ENCODE assay signal across 8 mouse cellular contexts in the genomic region with DNA sequence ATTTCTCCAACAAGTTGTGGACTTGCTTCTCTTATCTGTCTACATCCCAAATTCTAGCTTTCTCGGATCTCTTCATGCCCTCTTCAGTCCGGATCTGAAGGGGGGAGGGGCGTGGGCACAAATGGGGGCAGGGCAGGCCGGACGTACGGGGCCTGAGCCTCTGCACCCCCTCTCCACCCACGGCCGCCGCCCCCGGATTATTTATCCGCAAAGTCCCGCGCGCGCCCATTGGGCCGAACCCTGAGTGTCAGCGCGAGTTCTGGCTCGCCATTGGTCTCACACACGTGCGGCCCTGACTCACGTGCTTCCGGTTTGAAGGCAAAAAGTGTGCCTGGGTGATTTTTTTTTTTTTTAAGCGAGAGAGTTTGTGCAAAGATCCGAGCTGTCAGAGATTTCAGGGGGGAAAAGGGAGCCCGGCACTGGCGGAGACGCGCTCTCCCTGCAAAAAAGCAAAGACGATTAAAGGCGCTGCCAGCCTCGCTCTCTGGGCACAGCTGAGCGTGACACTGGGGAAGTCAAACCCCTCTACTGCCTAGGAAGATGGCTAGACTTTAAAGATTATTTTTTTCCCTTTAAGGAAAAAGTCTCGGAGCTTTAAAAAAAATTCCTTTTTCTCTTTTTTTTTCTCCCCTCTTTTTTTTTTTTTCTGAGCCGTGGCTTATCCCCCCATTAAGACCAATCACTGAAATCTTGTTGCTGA. TPM values are rescaled to one million over a fixed set of nuclear protein-coding genes. Genes with fewer than 3 reads are reported as not detected.
A peak's percentile ranks its signal among the peaks of the same experiment; 100 is the strongest.
DNase-seq lines count a peak whose midpoint lies in the region; ATAC-seq and TF ChIP-seq lines count a peak whose summit lies in the region.
"Had no signal": no experiment of that assay in that cellular context is flagged by ENCODE, and none has a peak within 500 bp of the region (broad histone marks: within the 10 kb centered on the region; RNA-seq: fewer than 3 reads in every experiment).

A gene (plus strand): TSS at position 388 of the 700 bp plus-strand sequence.

- H3K9me3 ChIP-seq in E14TG2a.4 (ENCODE audit: low read length) (peaks cover 11% of the 10 kb centered on the region), G1E (replicated peaks) (peaks cover 94% of the 10 kb centered on the region)
- H3K9me3 ChIP-seq in embryonic facial prominence, embryonic 10.5 days, result no peaks in the 10 kb centered on the region
- H3K9me3 ChIP-seq in hindbrain, embryonic 12.5 days (replicated peaks), result no peaks in the 10 kb centered on the region

- ATAC-seq in G1E (ENCODE audit: extremely low read depth, insufficient number of reproducible peaks, low FRiP score, poor library complexity, severe bottlenecking), result no peak
- peak; percentile 66 for ATAC-seq in hindbrain, embryonic 12.5 days (ENCODE audit: low FRiP score)
- ATAC-seq in megakaryocyte-erythroid progenitor cell, adult 5-6 weeks (replicated peaks; ENCODE audit: low FRiP score, low TSS enrichment, poor library complexity, severe bottlenecking), result no peak

- H3K27ac ChIP-seq in embryonic facial prominence, embryonic 10.5 days (replicated peaks), result peak within 1 kb of the TSS; percentile 10; the same call in 1 of the 2 replicates
- peak within 1 kb of the TSS; percentile 88 for H3K27ac ChIP-seq in hindbrain, embryonic 12.5 days

- H3K4me3 ChIP-seq in E14TG2a.4 (replicated peaks; ENCODE audit: low read length) (peak within 1 kb of the TSS; percentile 61), G1E (ENCODE audit: low read depth, low read length) (peak within 1 kb of the TSS; percentile 38; the same call in 1 of the 2 replicates)
- H3K4me3 ChIP-seq in embryonic facial prominence, embryonic 10.5 days, result peak within 1 kb of the TSS; percentile 58
- H3K4me3 ChIP-seq in hindbrain, embryonic 12.5 days, result peak within 1 kb of the TSS; percentile 49
- H3K4me3 ChIP-seq: erythroblast, embryonic 14.5 days had no signal

- TF ChIP-seq CTCF in E14TG2a.4 (conservative IDR thresholded peaks at IDR 0.05; ENCODE audit: low read length), result no peak
- TF ChIP-seq CTCF in G1E (IDR thresholded peaks at IDR 0.05; ENCODE audit: low read depth, low read length), result no peak

- WGBS in embryonic facial prominence, embryonic 10.5 days, result under 1% methylated on average over 35 of the region's 35 CpGs
- WGBS in hindbrain, embryonic 12.5 days, result under 1% methylated on average over 35 of the region's 35 CpGs

- peak within 1 kb of the TSS; percentile 72 for H3K9ac ChIP-seq in hindbrain, embryonic 12.5 days

- no peak for DNase-seq in G1E (ENCODE audit: low spot score)
- DNase-seq in embryonic facial prominence, embryonic 10.5 days (ENCODE audit: low spot score), result peak; percentile 79
- peak; percentile 82 for DNase-seq in mesoderm, embryonic 11.5 days (ENCODE audit: low read depth, low spot score)
- no peak for DNase-seq in thymus, adult 18-20 months

- H3K27me3 ChIP-seq in E14TG2a.4 (ENCODE audit: insufficient read depth, low read length), result peaks cover 95% of the 10 kb centered on the region
- peaks cover 3% of the 10 kb centered on the region; the same call in 1 of the 2 replicates for H3K27me3 ChIP-seq in G1E (ENCODE audit: insufficient read depth, low read length)
- H3K27me3 ChIP-seq in embryonic facial prominence, embryonic 10.5 days (replicated peaks; ENCODE audit: low read depth, poor library complexity, severe bottlenecking), result peaks cover 100% of the 10 kb centered on the region
- peaks cover 88% of the 10 kb centered on the region for H3K27me3 ChIP-seq in hindbrain, embryonic 12.5 days

- H3K4me1 ChIP-seq in E14TG2a.4 (replicated peaks; ENCODE audit: low read depth, low read length) (peaks cover 64% of the 10 kb centered on the region), G1E (ENCODE audit: insufficient read depth, low read depth, low read length) (no peaks in the 10 kb centered on the region)
- H3K4me1 ChIP-seq in embryonic facial prominence, embryonic 10.5 days, result peaks cover 30% of the 10 kb centered on the region
- peaks cover 17% of the 10 kb centered on the region for H3K4me1 ChIP-seq in hindbrain, embryonic 12.5 days

- H3K4me2 ChIP-seq in hindbrain, embryonic 12.5 days (replicated peaks), result peak within 1 kb of the TSS; percentile 63

- H3K36me3 ChIP-seq in E14TG2a.4 (ENCODE audit: insufficient read depth, low read length), result no peaks in the 10 kb centered on the region
- H3K36me3 ChIP-seq in G1E (replicated peaks), result no peaks in the 10 kb centered on the region
- H3K36me3 ChIP-seq in embryonic facial prominence, embryonic 10.5 days (replicated peaks), result no peaks in the 10 kb centered on the region
- no peaks in the 10 kb centered on the region for H3K36me3 ChIP-seq in hindbrain, embryonic 12.5 days

RNA-seq across cellular contexts. Expression of the gene that starts here (rescaled TPM):
- total RNA-seq in G1E (2014; fragmentation: Nextera tagmentation), result not detected in 2 replicates
- 0.06 and 0.11 TPM in 2 replicates for total RNA-seq in G1E (2017)
- polyA plus RNA-seq in G1E (2012), result not detected in 2 replicates
- 0.30 and 0.47 TPM in 2 replicates for polyA plus RNA-seq in embryonic facial prominence, embryonic 10.5 days (2016; fragmentation: Nextera tagmentation; extraction: Ambion mirVana)
- 7.5 and 8.8 TPM in 2 replicates for polyA plus RNA-seq in hindbrain, embryonic 12.5 days (2016; fragmentation: Nextera tagmentation; extraction: Ambion mirVana)
- total RNA-seq in megakaryocyte-erythroid progenitor cell, adult 5-6 weeks (2014; fragmentation: Nextera tagmentation), result not detected in 2 replicates
- total RNA-seq in megakaryocyte-erythroid progenitor cell, adult 5-6 weeks (2017), result not detected in 2 replicates
- polyA plus RNA-seq: erythroblast, embryonic 14.5 days had no signal

Comparison
In these comparisons a context has a peak if more than half of its experiments do, and no peak if none do; other contexts are left out.
1. Peak in DNase-seq, H3K4me3 ChIP-seq and H3K27ac ChIP-seq in embryonic facial prominence, embryonic 10.5 days; RNA of the gene not detected or under 1 TPM.